In genomic region chr2:112912611-112913010, GRCm38 (mm10) we compare ENCODE assay signal across 17 mouse cellular contexts.
"Had no signal": no experiment of that assay in that cellular context is flagged by ENCODE, and none has a peak within 500 bp of the region (broad histone marks: within the 10 kb centered on the region; RNA-seq: fewer than 3 reads in every experiment).

No protein-coding gene starts in this region.

- H3K4me2 ChIP-seq: limb, embryonic 15.5 days; liver, embryonic 12.5 days; lung, embryonic 14.5 days; neural tube, embryonic 13.5 days; stomach, embryonic 15.5 days had no signal

- H3K36me3 ChIP-seq: limb, embryonic 15.5 days; liver, embryonic 12.5 days; midbrain, embryonic 10.5 days; neural tube, embryonic 13.5 days; stomach, embryonic 15.5 days had no signal

- H3K4me3 ChIP-seq: limb, embryonic 15.5 days; liver, embryonic 12.5 days; midbrain, embryonic 10.5 days; neural tube, embryonic 13.5 days; stomach, embryonic 15.5 days had no signal

- ATAC-seq: liver, embryonic 12.5 days; midbrain, embryonic 16.5 days had no signal

- H3K4me1 ChIP-seq: limb, embryonic 15.5 days; liver, embryonic 12.5 days; midbrain, embryonic 10.5 days; stomach, embryonic 15.5 days had no signal

- H3K9me3 ChIP-seq: limb, embryonic 15.5 days; liver, embryonic 12.5 days; midbrain, embryonic 10.5 days; neural tube, embryonic 13.5 days; stomach, embryonic 15.5 days had no signal

- H3K27me3 ChIP-seq: limb, embryonic 15.5 days; liver, embryonic 12.5 days; neural tube, embryonic 13.5 days; stomach, embryonic 15.5 days had no signal

- H3K9ac ChIP-seq: limb, embryonic 15.5 days; liver, embryonic 12.5 days; lung, embryonic 14.5 days; neural tube, embryonic 13.5 days; stomach, embryonic 15.5 days had no signal

- DNase-seq: kidney, adult 11 months; kidney, adult 9 months; kidney, postnatal 4 days; lung, embryonic 14.5 days; lung, postnatal 10 days; lung, postnatal 4 days; retina, postnatal 1 day; right cerebral cortex, postnatal 4 days; spleen, adult 18-20 months; thymus, postnatal 36 days had no signal

- H3K27ac ChIP-seq: kidney, postnatal 0 days; limb, embryonic 15.5 days; liver, embryonic 12.5 days; midbrain, embryonic 10.5 days; neural tube, embryonic 13.5 days; stomach, embryonic 15.5 days had no signal
